Mouse (Mus musculus): Measurements from ENCODE around the gene Asap3.
A peak's percentile ranks its signal among the peaks of the same experiment; 100 is the strongest.

Asap3 gene

GRCm38 (mm10) chr4:136206033-136206893 is at the start of gene Asap3:
TSS of gene Asap3 (plus strand) at chr4:136206365.
- peak; percentile 51 for DNase-seq

- no peak for DNase-seq
Observed at GRCm38 (mm10) chr4:136158498-136158897, 47.7 kb upstream of the Asap3 start.

GRCm38 (mm10) chr4:136159802-136160397 is 46.3 kb upstream of the Asap3 start:
- DNase-seq: peak; percentile 72

GRCm38 (mm10) chr4:136163448-136163847 is 42.7 kb upstream of the Asap3 start:
- DNase-seq: peak; percentile 68

GRCm38 (mm10) chr4:136164981-136165380 is 41.2 kb upstream of the Asap3 start:
- DNase-seq: no peak

GRCm38 (mm10) chr4:136167701-136168100 is 38.5 kb upstream of the Asap3 start:
- no peak for DNase-seq

- DNase-seq: no peak
Observed at GRCm38 (mm10) chr4:136170401-136170800, 35.8 kb upstream of the Asap3 start.

- no peak for DNase-seq
Observed at GRCm38 (mm10) chr4:136171455-136171854, 34.7 kb upstream of the Asap3 start.

- no peak for DNase-seq
Observed at GRCm38 (mm10) chr4:136172011-136172541, 34.1 kb upstream of the Asap3 start, which contains the start of gene E2f2. TSS of gene E2f2 (plus strand) at chr4:136172394.

- no peak for DNase-seq
Observed at GRCm38 (mm10) chr4:136172542-136173209, 33.5 kb upstream of the Asap3 start.

GRCm38 (mm10) chr4:136173210-136173715 is 32.9 kb upstream of the Asap3 start:
- no peak for DNase-seq

- no peak for DNase-seq
Observed at GRCm38 (mm10) chr4:136174216-136175193, 31.7 kb upstream of the Asap3 start.

GRCm38 (mm10) chr4:136176022-136176552 is 30.1 kb upstream of the Asap3 start:
- DNase-seq: no peak

GRCm38 (mm10) chr4:136177244-136177611 is 28.9 kb upstream of the Asap3 start:
- no peak for DNase-seq

GRCm38 (mm10) chr4:136177612-136178474 is 28.3 kb upstream of the Asap3 start:
- DNase-seq: no peak

- no peak for DNase-seq
Observed at GRCm38 (mm10) chr4:136178475-136178921, 27.7 kb upstream of the Asap3 start.

- no peak for DNase-seq
Observed at GRCm38 (mm10) chr4:136179456-136179855, 26.7 kb upstream of the Asap3 start.

GRCm38 (mm10) chr4:136179998-136180397 is 26.2 kb upstream of the Asap3 start:
- peak; percentile 38 for DNase-seq

- peak; percentile 32 for DNase-seq
Observed at GRCm38 (mm10) chr4:136180408-136181330, 25.5 kb upstream of the Asap3 start.

Data from cerebellum, adult 11 months (tissue).